Mouse (Mus musculus) spleen, adult 2 months (tissue): Measurements from ENCODE around the gene Tpk1.

Source experiments
- CTCF ChIP-seq: fragments of 200-500 bp; IDR thresholded peaks from 2 replicates; pipeline ENCODE4 v1.5.1; 2011; ENCODE audit warnings: mild to moderate bottlenecking, inconsistent platforms; ENCODE audit not compliant: insufficient read depth, insufficient read length, insufficient replicate concordance; ENCODE audit errors: extremely low read depth
- POLR2A ChIP-seq: fragments of 200-500 bp; IDR thresholded peaks from 2 replicates; pipeline ENCODE4 v1.6.1; 2011; ENCODE audit warnings: low read depth, low read length, inconsistent platforms

DNA sequence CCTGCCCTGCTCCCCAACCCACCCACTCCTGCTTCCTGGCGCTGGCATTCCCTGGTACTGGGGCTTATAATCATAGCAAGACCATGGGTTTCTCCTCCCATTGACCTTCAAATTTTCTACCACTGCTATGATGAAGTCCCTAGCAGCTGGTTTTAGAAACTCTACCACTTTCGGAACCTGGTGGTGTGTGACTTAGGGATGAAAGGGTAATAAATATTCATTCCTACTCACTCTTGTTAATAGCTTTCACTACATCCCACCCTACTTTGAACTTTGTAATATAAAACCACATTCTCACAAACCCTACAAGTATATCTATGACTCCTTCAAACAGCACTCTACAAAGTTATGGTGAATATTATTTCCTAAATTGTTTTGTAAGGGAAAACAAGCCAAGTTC lies 54.3 kb downstream of the Tpk1 start:
- TF ChIP-seq CTCF (no peak), POLR2A (no peak)
